Mouse (Mus musculus): ENCODE measurements around the gene Gin1. TPM values are rescaled to one million over a fixed set of nuclear protein-coding genes. Genes with fewer than 3 reads are reported as not detected.

Gene Gin1
- polyA plus RNA-seq, 2 experiments: 5.4 to 11.9 TPM

- peak overlapping the region; percentile 96 to 97 for H3K4me3 ChIP-seq (ENCODE audit: insufficient read depth in 1 of 2, low read depth in 2 of 2, low read length in 2 of 2)
- H3K27me3 ChIP-seq (ENCODE audit: control insufficient read depth, insufficient read depth, low read length): no peaks in the 10 kb centered on the region
- H3K9me3 ChIP-seq (ENCODE audit: control insufficient read depth, low read length): no peaks in the 10 kb centered on the region
- no peaks in the 10 kb centered on the region for H3K36me3 ChIP-seq (replicated peaks; ENCODE audit: control insufficient read depth, insufficient read depth, low read depth)
- peaks cover 22 to 26% of the 10 kb centered on the region in 2 experiments for H3K4me1 ChIP-seq (replicated peaks; ENCODE audit: control insufficient read depth in 2 of 2, insufficient read depth in 2 of 2, low read length in 1 of 2)
- whole genome bisulfite sequencing (ENCODE audit: insufficient replicate concordance): under 1% methylated on average over 40 of the region's 40 CpGs
- H3K9ac ChIP-seq (replicated peaks): peak overlapping the region; percentile 89
- peak overlapping the region; percentile 45 for H3K27ac ChIP-seq
- DNase-seq (ENCODE audit: low read depth in 3 of 3, low spot score in 3 of 3) (peak in 2 of 3 experiments; percentile 30 to 49), ATAC-seq (ENCODE audit: insufficient read depth) (peak; percentile 35)
- H3K4me2 ChIP-seq (ENCODE audit: low read depth): peak overlapping the region; percentile 78
- TF ChIP-seq CTCF (IDR thresholded peaks at IDR 0.05; ENCODE audit: low read depth) (peak; percentile 15; the same call in 1 of the 2 replicates), EP300 (IDR thresholded peaks at IDR 0.05; ENCODE audit: low read depth) (no peak)
Observed at GRCm38 (mm10) chr1:97769294-97769903, 573 bp upstream of the Gin1 start.

- Histone ChIP-seq H3K36me3 (replicated peaks; ENCODE audit: control insufficient read depth, insufficient read depth, low read depth) (peaks cover 1% of the 10 kb centered on the region; the same call in 1 of the 2 replicates), H3K4me2 (ENCODE audit: low read depth) (peak overlapping the region; percentile 78), H3K27me3 (ENCODE audit: control insufficient read depth, insufficient read depth, low read length) (no peaks in the 10 kb centered on the region), H3K4me1 (replicated peaks; ENCODE audit: control insufficient read depth in 2 of 2, insufficient read depth in 2 of 2, low read length in 1 of 2) (peaks cover 22% of the 10 kb centered on the region in 2 experiments), H3K27ac (no peak overlapping the region), H3K9ac (replicated peaks) (peak overlapping the region; percentile 32), H3K9me3 (ENCODE audit: control insufficient read depth, low read length) (no peaks in the 10 kb centered on the region), H3K4me3 (ENCODE audit: insufficient read depth in 1 of 2, low read depth in 2 of 2, low read length in 2 of 2) (peak overlapping the region; percentile 96 to 97)
- DNase-seq (ENCODE audit: low read depth in 3 of 3, low spot score in 3 of 3): no peak
- TF ChIP-seq CTCF (IDR thresholded peaks at IDR 0.05; ENCODE audit: low read depth): no peak
- no peak for TF ChIP-seq EP300 (IDR thresholded peaks at IDR 0.05; ENCODE audit: low read depth)
- 41% methylated on average over 7 of the region's 7 CpGs for WGBS (ENCODE audit: insufficient replicate concordance)
- ATAC-seq (ENCODE audit: insufficient read depth): no peak
Observed at GRCm38 (mm10) chr1:97771118-97771517, 1.1 kb downstream of the Gin1 start.

- Histone ChIP-seq H3K9ac (replicated peaks) (no peak overlapping the region), H3K4me3 (ENCODE audit: insufficient read depth in 1 of 2, low read depth in 2 of 2, low read length in 2 of 2) (no peak overlapping the region), H3K27ac (no peak overlapping the region), H3K4me1 (replicated peaks; ENCODE audit: control insufficient read depth in 2 of 2, insufficient read depth in 2 of 2, low read length in 1 of 2) (peaks cover 22% of the 10 kb centered on the region in 2 experiments), H3K36me3 (replicated peaks; ENCODE audit: control insufficient read depth, insufficient read depth, low read depth) (peaks cover 4% of the 10 kb centered on the region; the same call in 1 of the 2 replicates), H3K9me3 (ENCODE audit: control insufficient read depth, low read length) (no peaks in the 10 kb centered on the region), H3K4me2 (ENCODE audit: low read depth) (peak overlapping the region; percentile 78), H3K27me3 (ENCODE audit: control insufficient read depth, insufficient read depth, low read length) (no peaks in the 10 kb centered on the region)
- WGBS (ENCODE audit: insufficient replicate concordance): 79% methylated on average over 5 of the region's 5 CpGs
- TF ChIP-seq EP300 (IDR thresholded peaks at IDR 0.05; ENCODE audit: low read depth) (no peak), CTCF (IDR thresholded peaks at IDR 0.05; ENCODE audit: low read depth) (no peak)
- DNase-seq (ENCODE audit: low read depth in 3 of 3, low spot score in 3 of 3) (no peak), ATAC-seq (ENCODE audit: insufficient read depth) (no peak)
Observed at GRCm38 (mm10) chr1:97771727-97772126, 1.8 kb downstream of the Gin1 start.

GRCm38 (mm10) chr1:97773362-97773761 lies 3.4 kb downstream of the Gin1 start:
- DNase-seq (ENCODE audit: low read depth in 3 of 3, low spot score in 3 of 3) (no peak), ATAC-seq (ENCODE audit: insufficient read depth) (no peak)
- Histone ChIP-seq H3K36me3 (replicated peaks; ENCODE audit: control insufficient read depth, insufficient read depth, low read depth) (peaks cover 4% of the 10 kb centered on the region; the same call in 1 of the 2 replicates), H3K4me2 (ENCODE audit: low read depth) (no peak overlapping the region), H3K27me3 (ENCODE audit: control insufficient read depth, insufficient read depth, low read length) (no peaks in the 10 kb centered on the region), H3K9me3 (ENCODE audit: control insufficient read depth, low read length) (no peaks in the 10 kb centered on the region), H3K27ac (no peak overlapping the region), H3K4me1 (replicated peaks; ENCODE audit: control insufficient read depth in 2 of 2, insufficient read depth in 2 of 2, low read length in 1 of 2) (peaks cover 18 to 22% of the 10 kb centered on the region in 2 experiments), H3K9ac (replicated peaks) (no peak overlapping the region), H3K4me3 (ENCODE audit: insufficient read depth in 1 of 2, low read depth in 2 of 2, low read length in 2 of 2) (no peak overlapping the region)
- 58% methylated on average over 6 of the region's 6 CpGs for WGBS (ENCODE audit: insufficient replicate concordance)
- TF ChIP-seq EP300 (IDR thresholded peaks at IDR 0.05; ENCODE audit: low read depth): no peak
- TF ChIP-seq CTCF (IDR thresholded peaks at IDR 0.05; ENCODE audit: low read depth): no peak

GRCm38 (mm10) chr1:97773973-97774372 lies 4.0 kb downstream of the Gin1 start:
- Histone ChIP-seq H3K36me3 (replicated peaks; ENCODE audit: control insufficient read depth, insufficient read depth, low read depth) (peaks cover 4% of the 10 kb centered on the region; the same call in 1 of the 2 replicates), H3K9ac (replicated peaks) (no peak overlapping the region), H3K4me2 (ENCODE audit: low read depth) (no peak overlapping the region), H3K27ac (no peak overlapping the region), H3K4me1 (replicated peaks; ENCODE audit: control insufficient read depth in 2 of 2, insufficient read depth in 2 of 2, low read length in 1 of 2) (peaks cover 18 to 22% of the 10 kb centered on the region in 2 experiments), H3K4me3 (ENCODE audit: insufficient read depth in 1 of 2, low read depth in 2 of 2, low read length in 2 of 2) (no peak overlapping the region), H3K9me3 (ENCODE audit: control insufficient read depth, low read length) (no peaks in the 10 kb centered on the region), H3K27me3 (ENCODE audit: control insufficient read depth, insufficient read depth, low read length) (no peaks in the 10 kb centered on the region)
- peak in 1 of 3 experiments; percentile 36 for DNase-seq (ENCODE audit: low read depth in 3 of 3, low spot score in 3 of 3)
- no peak for ATAC-seq (ENCODE audit: insufficient read depth)
- WGBS (ENCODE audit: insufficient replicate concordance): 57% methylated on average over 2 of the region's 2 CpGs
- TF ChIP-seq CTCF (IDR thresholded peaks at IDR 0.05; ENCODE audit: low read depth): no peak
- no peak for TF ChIP-seq EP300 (IDR thresholded peaks at IDR 0.05; ENCODE audit: low read depth)
